Mouse (Mus musculus): ENCODE data around the gene Sik3. TPM values are rescaled to one million over a fixed set of nuclear protein-coding genes. Genes with fewer than 3 reads are reported as not detected.

The Sik3 gene
- polyA plus RNA-seq, 1 experiment from 2014 or later, result 10.8 TPM

GRCm38 (mm10) chr9:46013009-46013586 lies 478 bp downstream of the Sik3 start:
- DNase-seq (ENCODE audit: low spot score) (peak; percentile 53), ATAC-seq (ENCODE audit: insufficient read depth, low FRiP score, low TSS enrichment) (peak; percentile 53)
- no peaks in the 10 kb centered on the region for H3K36me3 ChIP-seq (ENCODE audit: control insufficient read depth, insufficient read depth, low read length)
- H3K9me3 ChIP-seq (ENCODE audit: control insufficient read depth, low read length), result no peaks in the 10 kb centered on the region
- peak overlapping the region; percentile 85 for H3K27ac ChIP-seq (ENCODE audit: low read depth, low read length)
- H3K4me1 ChIP-seq (ENCODE audit: control insufficient read depth, insufficient read depth, low read length), result peaks cover 16% of the 10 kb centered on the region
- under 1% methylated on average over 45 of the region's 46 CpGs for WGBS
- H3K4me2 ChIP-seq (ENCODE audit: low read depth), result peak overlapping the region; percentile 72
- no peaks in the 10 kb centered on the region for H3K27me3 ChIP-seq (ENCODE audit: control insufficient read depth, insufficient read depth, low read length)
- H3K4me3 ChIP-seq (ENCODE audit: low read depth, low read length), result peak overlapping the region; percentile 93
- H3K9ac ChIP-seq (ENCODE audit: low read length), result peak overlapping the region; percentile 94

- Histone ChIP-seq H3K27ac (ENCODE audit: low read depth, low read length) (no peak overlapping the region), H3K4me1 (ENCODE audit: control insufficient read depth, insufficient read depth, low read length) (peaks cover 16% of the 10 kb centered on the region), H3K4me2 (ENCODE audit: low read depth) (peak overlapping the region; percentile 72), H3K9me3 (ENCODE audit: control insufficient read depth, low read length) (no peaks in the 10 kb centered on the region), H3K4me3 (ENCODE audit: low read depth, low read length) (peak overlapping the region; percentile 93), H3K9ac (ENCODE audit: low read length) (peak overlapping the region; percentile 94), H3K27me3 (ENCODE audit: control insufficient read depth, insufficient read depth, low read length) (no peaks in the 10 kb centered on the region), H3K36me3 (ENCODE audit: control insufficient read depth, insufficient read depth, low read length) (no peaks in the 10 kb centered on the region)
- WGBS, result 2% methylated on average over 5 of the region's 5 CpGs
- DNase-seq (ENCODE audit: low spot score) (no peak), ATAC-seq (ENCODE audit: insufficient read depth, low FRiP score, low TSS enrichment) (no peak)
Measured at GRCm38 (mm10) chr9:46013616-46014015, 996 bp downstream of the Sik3 start.

GRCm38 (mm10) chr9:46014251-46014681 lies 1.6 kb downstream of the Sik3 start:
- H3K9ac ChIP-seq (ENCODE audit: low read length), result no peak overlapping the region
- DNase-seq (ENCODE audit: low spot score), result peak; percentile 52
- no peaks in the 10 kb centered on the region for H3K9me3 ChIP-seq (ENCODE audit: control insufficient read depth, low read length)
- H3K27me3 ChIP-seq (ENCODE audit: control insufficient read depth, insufficient read depth, low read length), result no peaks in the 10 kb centered on the region
- 2% methylated on average over 10 of the region's 10 CpGs for WGBS
- H3K27ac ChIP-seq (ENCODE audit: low read depth, low read length), result no peak overlapping the region
- H3K4me3 ChIP-seq (ENCODE audit: low read depth, low read length), result peak overlapping the region; percentile 21
- no peaks in the 10 kb centered on the region for H3K36me3 ChIP-seq (ENCODE audit: control insufficient read depth, insufficient read depth, low read length)
- H3K4me2 ChIP-seq (ENCODE audit: low read depth), result peak overlapping the region; percentile 72
- peaks cover 16% of the 10 kb centered on the region for H3K4me1 ChIP-seq (ENCODE audit: control insufficient read depth, insufficient read depth, low read length)
- no peak for ATAC-seq (ENCODE audit: insufficient read depth, low FRiP score, low TSS enrichment)

- Histone ChIP-seq H3K27ac (ENCODE audit: low read depth, low read length) (no peak overlapping the region), H3K9ac (ENCODE audit: low read length) (no peak overlapping the region), H3K36me3 (ENCODE audit: control insufficient read depth, insufficient read depth, low read length) (no peaks in the 10 kb centered on the region), H3K27me3 (ENCODE audit: control insufficient read depth, insufficient read depth, low read length) (no peaks in the 10 kb centered on the region), H3K4me1 (ENCODE audit: control insufficient read depth, insufficient read depth, low read length) (peaks cover 16% of the 10 kb centered on the region), H3K4me2 (ENCODE audit: low read depth) (no peak overlapping the region), H3K9me3 (ENCODE audit: control insufficient read depth, low read length) (no peaks in the 10 kb centered on the region), H3K4me3 (ENCODE audit: low read depth, low read length) (no peak overlapping the region)
- no peak for DNase-seq (ENCODE audit: low spot score)
- 55% methylated on average over 8 of the region's 8 CpGs for WGBS
- ATAC-seq (ENCODE audit: insufficient read depth, low FRiP score, low TSS enrichment), result no peak
Measured at GRCm38 (mm10) chr9:46015081-46015551, 2.5 kb downstream of the Sik3 start.

- WGBS, result 63% methylated on average over 9 of the region's 9 CpGs
- Histone ChIP-seq H3K4me2 (ENCODE audit: low read depth) (no peak overlapping the region), H3K27ac (ENCODE audit: low read depth, low read length) (no peak overlapping the region), H3K9me3 (ENCODE audit: control insufficient read depth, low read length) (no peaks in the 10 kb centered on the region), H3K36me3 (ENCODE audit: control insufficient read depth, insufficient read depth, low read length) (no peaks in the 10 kb centered on the region), H3K4me3 (ENCODE audit: low read depth, low read length) (no peak overlapping the region), H3K27me3 (ENCODE audit: control insufficient read depth, insufficient read depth, low read length) (no peaks in the 10 kb centered on the region), H3K9ac (ENCODE audit: low read length) (no peak overlapping the region), H3K4me1 (ENCODE audit: control insufficient read depth, insufficient read depth, low read length) (peaks cover 16% of the 10 kb centered on the region)
- ATAC-seq (ENCODE audit: insufficient read depth, low FRiP score, low TSS enrichment), result no peak
- no peak for DNase-seq (ENCODE audit: low spot score)
Measured at GRCm38 (mm10) chr9:46015831-46016230, 3.2 kb downstream of the Sik3 start.

- no peak for DNase-seq (ENCODE audit: low spot score)
- Histone ChIP-seq H3K4me1 (ENCODE audit: control insufficient read depth, insufficient read depth, low read length) (peaks cover 16% of the 10 kb centered on the region), H3K27ac (ENCODE audit: low read depth, low read length) (no peak overlapping the region), H3K4me3 (ENCODE audit: low read depth, low read length) (no peak overlapping the region), H3K9ac (ENCODE audit: low read length) (no peak overlapping the region), H3K4me2 (ENCODE audit: low read depth) (no peak overlapping the region), H3K9me3 (ENCODE audit: control insufficient read depth, low read length) (no peaks in the 10 kb centered on the region), H3K36me3 (ENCODE audit: control insufficient read depth, insufficient read depth, low read length) (no peaks in the 10 kb centered on the region), H3K27me3 (ENCODE audit: control insufficient read depth, insufficient read depth, low read length) (no peaks in the 10 kb centered on the region)
- no peak for ATAC-seq (ENCODE audit: insufficient read depth, low FRiP score, low TSS enrichment)
- 70% methylated on average over 4 of the region's 4 CpGs for WGBS
Measured at GRCm38 (mm10) chr9:46016417-46016816, 3.8 kb downstream of the Sik3 start.

GRCm38 (mm10) chr9:46018316-46018715 lies 5.7 kb downstream of the Sik3 start:
- DNase-seq (ENCODE audit: low spot score), result no peak
- H3K27ac ChIP-seq (ENCODE audit: low read depth, low read length), result no peak overlapping the region
- no peak overlapping the region for H3K4me3 ChIP-seq (ENCODE audit: low read depth, low read length)
- no peaks in the 10 kb centered on the region for H3K27me3 ChIP-seq (ENCODE audit: control insufficient read depth, insufficient read depth, low read length)
- H3K9ac ChIP-seq (ENCODE audit: low read length), result no peak overlapping the region
- ATAC-seq (ENCODE audit: insufficient read depth, low FRiP score, low TSS enrichment), result no peak
- H3K9me3 ChIP-seq (ENCODE audit: control insufficient read depth, low read length), result no peaks in the 10 kb centered on the region
- no peak overlapping the region for H3K4me2 ChIP-seq (ENCODE audit: low read depth)
- WGBS, result 91% methylated on average over 6 of the region's 6 CpGs
- H3K4me1 ChIP-seq (ENCODE audit: control insufficient read depth, insufficient read depth, low read length), result peaks cover 11% of the 10 kb centered on the region
- no peaks in the 10 kb centered on the region; the same call in 1 of the 2 replicates for H3K36me3 ChIP-seq (ENCODE audit: control insufficient read depth, insufficient read depth, low read length)

GRCm38 (mm10) chr9:46019975-46020374 lies 7.4 kb downstream of the Sik3 start:
- H3K4me2 ChIP-seq (ENCODE audit: low read depth), result no peak overlapping the region
- no peaks in the 10 kb centered on the region for H3K9me3 ChIP-seq (ENCODE audit: control insufficient read depth, low read length)
- DNase-seq (ENCODE audit: low spot score), result no peak
- H3K9ac ChIP-seq (ENCODE audit: low read length), result no peak overlapping the region
- H3K4me3 ChIP-seq (ENCODE audit: low read depth, low read length), result no peak overlapping the region
- WGBS, result 76% methylated on average over 6 of the region's 6 CpGs
- peaks cover 6% of the 10 kb centered on the region; the same call in 1 of the 2 replicates for H3K4me1 ChIP-seq (ENCODE audit: control insufficient read depth, insufficient read depth, low read length)
- no peaks in the 10 kb centered on the region for H3K27me3 ChIP-seq (ENCODE audit: control insufficient read depth, insufficient read depth, low read length)
- no peak overlapping the region for H3K27ac ChIP-seq (ENCODE audit: low read depth, low read length)
- no peaks in the 10 kb centered on the region; the same call in 1 of the 2 replicates for H3K36me3 ChIP-seq (ENCODE audit: control insufficient read depth, insufficient read depth, low read length)
- no peak for ATAC-seq (ENCODE audit: insufficient read depth, low FRiP score, low TSS enrichment)

- H3K4me2 ChIP-seq (ENCODE audit: low read depth), result no peak overlapping the region
- H3K9me3 ChIP-seq (ENCODE audit: control insufficient read depth, low read length), result no peaks in the 10 kb centered on the region
- no peaks in the 10 kb centered on the region for H3K27me3 ChIP-seq (ENCODE audit: control insufficient read depth, insufficient read depth, low read length)
- no peak overlapping the region for H3K4me3 ChIP-seq (ENCODE audit: low read depth, low read length)
- DNase-seq (ENCODE audit: low spot score) (no peak), ATAC-seq (ENCODE audit: insufficient read depth, low FRiP score, low TSS enrichment) (no peak)
- no peak overlapping the region for H3K9ac ChIP-seq (ENCODE audit: low read length)
- WGBS, result 93% methylated on average over 11 of the region's 11 CpGs
- no peaks in the 10 kb centered on the region; the same call in 1 of the 2 replicates for H3K36me3 ChIP-seq (ENCODE audit: control insufficient read depth, insufficient read depth, low read length)
- H3K4me1 ChIP-seq (ENCODE audit: control insufficient read depth, insufficient read depth, low read length), result 0 out of 2 replicates have a peak, but pooled peaks cover 2% of the 10 kb centered on the region
- H3K27ac ChIP-seq (ENCODE audit: low read depth, low read length), result no peak overlapping the region
Measured at GRCm38 (mm10) chr9:46023591-46023990, 11.0 kb downstream of the Sik3 start.

Data from neural tube, embryonic 11.5 days (tissue).